Mouse (Mus musculus) MEL (cell line): ENCODE measurements at regions not wholly inside any gene's neighbourhood (a gene's known extent, or its start where the extent isn't known, plus 50 kb on each side); places are given as distances from the start of the nearest gene placed in this dataset.

Experiments used
- DNase-seq: peaks from one replicate; pipeline ENCODE4 v3.0.0; 2011; ENCODE audit warnings: low read depth, low spot score
- H3K27ac ChIP-seq: 2 replicates; pipeline ENCODE4 v1.5.1; 2012; ENCODE audit warnings: low read depth, mild to moderate bottlenecking, control low read depth, low read length, moderate library complexity; ENCODE audit not compliant: control insufficient read depth
- H3K27me3 ChIP-seq, 2 experiments: fragments of 150-350 bp in 1 of 2; sonication (generic) in 1 of 2; 2 replicates each; pipeline ENCODE4 v1.6.1; 2012; ENCODE audit warnings: low read length in 2 of 2, mild to moderate bottlenecking in 2 of 2, improper control_type of control experiment in 1 of 2, moderate library complexity in 1 of 2; ENCODE audit not compliant: insufficient read depth in 2 of 2, control insufficient read depth in 1 of 2
- H3K36me3 ChIP-seq, 2 experiments: 2 replicates each; pipeline ENCODE4 v1.6.1; 2012 to 2014; ENCODE audit warnings: low read length in 2 of 2, improper control_type of control experiment in 1 of 2, inconsistent platforms in 1 of 2, mild to moderate bottlenecking in 1 of 2; ENCODE audit not compliant: insufficient read depth in 2 of 2, control insufficient read depth in 1 of 2
- H3K4me1 ChIP-seq, 2 experiments: fragments of 150-350 bp in 1 of 2; sonication (generic) in 1 of 2; 2 replicates each; pipeline ENCODE4 v1.6.1; 2012; ENCODE audit warnings: low read length in 2 of 2, improper control_type of control experiment in 1 of 2, mild to moderate bottlenecking in 1 of 2; ENCODE audit not compliant: insufficient read depth in 2 of 2, control insufficient read depth in 1 of 2
- H3K4me3 ChIP-seq, 2 experiments: fragments of 150-350 bp in 1 of 2; sonication (generic) in 1 of 2; 2 replicates each; pipeline ENCODE4 v1.5.1; 2012; ENCODE audit warnings: low read depth in 2 of 2, low read length in 2 of 2, mild to moderate bottlenecking in 2 of 2, moderate library complexity in 2 of 2, control low read depth in 1 of 2, improper control_type of control experiment in 1 of 2; ENCODE audit not compliant: control insufficient read depth in 1 of 2, insufficient read depth in 1 of 2
- H3K79me2 ChIP-seq: 2 replicates; pipeline ENCODE4 v1.6.1; 2012; ENCODE audit warnings: mild to moderate bottlenecking, low read length, moderate library complexity; ENCODE audit not compliant: control insufficient read depth, poor library complexity, insufficient read depth
- H3K9ac ChIP-seq: 2 replicates; pipeline ENCODE4 v1.6.1; 2012; ENCODE audit warnings: low read depth, mild to moderate bottlenecking, control low read depth, low read length, moderate library complexity; ENCODE audit not compliant: control insufficient read depth, poor library complexity, severe bottlenecking
- H3K9me3 ChIP-seq: fragments of 150-350 bp; sonication (generic); replicated peaks from 2 replicates; pipeline ENCODE4 v1.6.1; 2012; ENCODE audit warnings: mild to moderate bottlenecking, low read length, improper control_type of control experiment, moderate library complexity; ENCODE audit not compliant: insufficient read depth
- BHLHE40 ChIP-seq: IDR thresholded peaks from 2 replicates; pipeline ENCODE4 v1.6.1; 2012; ENCODE audit warnings: low read depth, mild to moderate bottlenecking, inconsistent platforms, low read length, improper control_type of control experiment, borderline replicate concordance
- CHD2 ChIP-seq: IDR thresholded peaks from 2 replicates; pipeline ENCODE4 v1.6.1; 2011; ENCODE audit warnings: low read length, improper control_type of control experiment
- CTCF ChIP-seq, 3 experiments: IDR thresholded peaks in 2 of 3; conservative IDR thresholded peaks in 1 of 3; 2 replicates each; pipeline ENCODE4 v1.5.1; 2011 to 2012; ENCODE audit warnings: low read length in 3 of 3, low read depth in 2 of 3, mild to moderate bottlenecking in 2 of 3, improper control_type of control experiment in 1 of 3, inconsistent platforms in 1 of 3, mixed read lengths in 1 of 3, moderate library complexity in 1 of 3; ENCODE audit not compliant: control insufficient read depth in 1 of 3, insufficient read depth in 1 of 3, poor library complexity in 1 of 3, severe bottlenecking in 1 of 3
- ELF1 ChIP-seq: IDR thresholded peaks from 2 replicates; pipeline ENCODE4 v1.6.1; 2014; ENCODE audit warnings: low read depth, mild to moderate bottlenecking, inconsistent platforms, low read length, improper control_type of control experiment, moderate library complexity
- SIN3A ChIP-seq: IDR thresholded peaks from 2 replicates; pipeline ENCODE4 v1.6.1; 2012; ENCODE audit warnings: low read length, improper control_type of control experiment, inconsistent platforms
- TCF12 ChIP-seq: IDR thresholded peaks from 2 replicates; pipeline ENCODE4 v1.6.1; 2014; ENCODE audit warnings: low read depth, mild to moderate bottlenecking, inconsistent platforms, low read length, improper control_type of control experiment, moderate library complexity
- UBTF ChIP-seq: IDR thresholded peaks from 2 replicates; pipeline ENCODE4 v1.6.1; 2012; ENCODE audit warnings: low read depth, mild to moderate bottlenecking, inconsistent platforms, low read length, improper control_type of control experiment, moderate library complexity, borderline replicate concordance; ENCODE audit not compliant: insufficient read depth

DNA sequence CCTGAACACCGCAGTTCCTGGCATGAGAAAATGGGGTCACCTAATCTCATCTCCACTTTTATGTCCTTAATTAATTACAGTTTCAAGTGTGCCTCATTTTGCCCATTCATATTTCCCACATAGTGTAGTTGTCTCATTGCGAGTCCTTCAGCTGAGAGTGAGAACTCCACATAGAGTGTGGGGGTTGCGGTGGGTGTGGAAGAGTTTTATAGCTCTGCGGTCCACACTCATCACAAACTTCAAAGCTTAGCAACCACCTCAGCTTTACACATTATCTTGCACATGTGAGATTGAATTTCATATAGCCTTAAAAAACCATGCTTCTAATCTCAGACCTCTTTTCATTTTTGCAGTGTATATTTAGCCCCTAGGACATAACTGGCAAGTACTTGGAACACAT is 83.3 kb upstream of the Plppr1 start:
- H3K4me1 ChIP-seq = no peaks in the 10 kb centered on the region
- TF ChIP-seq CTCF (IDR thresholded peaks at IDR 0.05 in 2 of 3, conservative IDR thresholded peaks at IDR 0.05 in 1 of 3; ENCODE audit: control insufficient read depth in 1 of 3, insufficient read depth in 1 of 3, low read depth in 2 of 3, low read length in 3 of 3, poor library complexity in 1 of 3, severe bottlenecking in 1 of 3) (no peak), BHLHE40 (no peak), TCF12 (no peak)
- no peaks in the 10 kb centered on the region for H3K79me2 ChIP-seq
- H3K9ac ChIP-seq = no peak overlapping the region
- no peak for DNase-seq
- H3K36me3 ChIP-seq = no peaks in the 10 kb centered on the region
- no peak overlapping the region for H3K4me3 ChIP-seq
- H3K9me3 ChIP-seq = no peaks in the 10 kb centered on the region
- H3K27ac ChIP-seq = no peak overlapping the region
- H3K27me3 ChIP-seq = no peaks in the 10 kb centered on the region

DNA sequence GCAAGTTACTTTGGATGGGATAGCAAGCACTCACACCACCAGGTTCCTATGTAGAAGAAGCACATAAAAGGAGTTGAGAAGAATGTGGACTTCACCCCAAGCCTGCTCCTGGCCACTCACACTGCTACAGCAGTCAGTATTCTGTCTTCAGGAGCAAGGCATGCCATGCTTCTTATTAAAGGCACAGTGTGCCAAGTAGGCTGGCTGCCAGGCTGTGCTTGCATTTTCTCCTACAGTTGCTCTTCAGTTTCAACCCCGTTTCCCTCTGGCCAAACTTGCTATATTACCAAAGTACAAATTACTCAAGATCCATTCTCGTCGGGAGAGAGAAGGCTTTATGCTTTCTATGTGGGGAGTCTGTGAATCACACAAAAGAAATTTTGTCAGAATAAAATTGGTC is 67.1 kb upstream of the Plppr1 start:
- no peak overlapping the region for H3K4me3 ChIP-seq
- no peak for TF ChIP-seq UBTF
- TF ChIP-seq SIN3A = no peak
- TF ChIP-seq CHD2 = no peak
- no peak for TF ChIP-seq TCF12
- TF ChIP-seq ELF1 = no peak
- TF ChIP-seq, all 39 proteins: peak for 0

More for the DNA sequence above, 67.1 kb upstream of the Plppr1 start:
- DNase-seq = no peak
- Histone ChIP-seq H3K79me2 (no peaks in the 10 kb centered on the region), H3K27me3 (no peaks in the 10 kb centered on the region), H3K27ac (no peak overlapping the region), H3K9ac (no peak overlapping the region), H3K9me3 (no peaks in the 10 kb centered on the region), H3K4me1 (no peaks in the 10 kb centered on the region), H3K36me3 (no peaks in the 10 kb centered on the region)
